ENCODE assay signal across 10 mouse cellular contexts in the genomic region with DNA sequence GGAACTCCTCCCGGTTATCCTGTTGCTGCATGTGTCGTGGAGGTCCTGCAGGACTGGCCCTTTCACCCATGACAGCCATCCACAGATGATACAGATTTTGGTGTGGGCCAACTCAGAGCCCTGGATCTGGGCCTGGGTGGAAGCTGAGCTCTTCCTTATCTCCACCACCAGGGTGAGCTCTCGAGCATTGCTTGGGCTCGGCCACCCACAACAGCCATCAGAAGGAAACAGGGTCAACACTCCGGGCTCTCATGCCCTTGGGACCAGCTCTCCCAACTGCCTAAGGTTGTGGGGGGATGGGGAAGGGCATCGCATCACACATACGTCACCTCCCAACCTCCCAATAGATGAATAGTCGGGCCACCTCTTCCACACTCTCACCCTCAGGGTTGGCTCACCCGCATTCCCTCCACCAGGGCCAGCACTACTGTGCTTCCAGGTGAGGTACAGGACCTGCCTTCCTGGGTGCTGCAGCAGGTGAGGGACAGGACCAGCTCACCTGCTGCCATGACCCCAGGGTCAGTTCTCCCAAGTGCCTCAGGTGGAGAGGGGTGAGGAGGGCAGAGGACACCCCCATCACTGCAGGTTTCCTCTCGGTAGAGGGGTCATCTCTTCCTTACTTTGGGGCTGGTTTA. TPM values are rescaled to one million over a fixed set of nuclear protein-coding genes. Genes with fewer than 3 reads are reported as not detected.
DNase-seq lines count a peak whose midpoint lies in the region; ATAC-seq and TF ChIP-seq lines count a peak whose summit lies in the region.
"Had no signal": no experiment of that assay in that cellular context is flagged by ENCODE, and none has a peak within 500 bp of the region (broad histone marks: within the 10 kb centered on the region; RNA-seq: fewer than 3 reads in every experiment).

No protein-coding gene starts in this region.

- WGBS in kidney, adult 2 months: 59% methylated on average over 10 of the region's 10 CpGs

- ATAC-seq in Patski: no peak
- peak; percentile 82 for ATAC-seq in common myeloid progenitor, adult 5-6 weeks (replicated peaks; ENCODE audit: low read depth, poor library complexity, severe bottlenecking)
- ATAC-seq in megakaryocyte progenitor cell, adult 5-6 weeks (replicated peaks; ENCODE audit: poor library complexity): peak; percentile 84

- in situ Hi-C loops in Patski (cut with MboI; ENCODE audit: low pct_unique_long_range_greater_than_20kb): loop anchor here (25.0 kb wide), 1 partner anchor 403 kb away; no protein-coding TSS in a partner anchor

- no peak for DNase-seq in kidney, adult 2 months
- DNase-seq in kidney, adult 9 months: no peak
- no peak for DNase-seq in Patski (ENCODE audit: low read depth, low spot score)
- no peak for DNase-seq in urinary bladder, postnatal 4 days (ENCODE audit: low spot score in 2 of 2)
- no peak for DNase-seq in thymus, postnatal 14 days
- DNase-seq: cerebellum, adult 8-10 months had no signal

- peak; percentile 50 for TF ChIP-seq CTCF in kidney, adult 2 months (conservative IDR thresholded peaks at IDR 0.05; ENCODE audit: insufficient read depth, insufficient read length, low read depth, low read length)
- peak; percentile 59 for TF ChIP-seq CTCF in Patski (IDR thresholded peaks at IDR 0.05)

- no peak overlapping the region for H3K27ac ChIP-seq in kidney, adult 2 months (ENCODE audit: insufficient read depth, low read depth, low read length)

- no peaks in the 10 kb centered on the region for H3K27me3 ChIP-seq in kidney, adult 2 months (replicated peaks; ENCODE audit: control insufficient read depth, insufficient read depth, low read length)
- H3K27me3 ChIP-seq in Patski: peaks cover 13% of the 10 kb centered on the region

- POLR2A ChIA-PET in Patski (lab: Charles Lee): no interaction called here

- H3K4me3 ChIP-seq in kidney, adult 2 months (ENCODE audit: insufficient read depth, low read depth, low read length): no peak overlapping the region

- H3K4me1 ChIP-seq in kidney, adult 2 months (ENCODE audit: control insufficient read depth, insufficient read depth, low read length): no peaks in the 10 kb centered on the region

- CTCF ChIA-PET in Patski (lab: Charles Lee): no interaction called here

- no peak for TF ChIP-seq POLR2A in kidney, adult 2 months (IDR thresholded peaks at IDR 0.05; ENCODE audit: low read depth, low read length)

- no peaks in the 10 kb centered on the region for H3K36me3 ChIP-seq in kidney, adult 2 months (ENCODE audit: control insufficient read depth, insufficient read depth, low read length)

RNA-seq across cellular contexts. Expression of gene Trim42, which starts 54.2 kb away (rescaled TPM):
- not detected in 2 replicates for polyA plus RNA-seq in kidney, adult 2 months (2012; rRNA removed)
- polyA plus RNA-seq in Patski (2021): not detected
- total RNA-seq in common myeloid progenitor, adult 5-6 weeks (2017): not detected in 2 replicates
- not detected in 2 replicates for total RNA-seq in megakaryocyte progenitor cell, adult 5-6 weeks (2015)
- not detected in 2 replicates for total RNA-seq in megakaryocyte progenitor cell, adult 5-6 weeks (2017)
- polyA plus RNA-seq: heart, embryonic 16.5 days; limb, embryonic 14.5 days had no signal
